Mouse (Mus musculus): ENCODE results near the gene C530025M09Rik.

The C530025M09Rik gene

GRCm38 (mm10) chr2:149830536-149831458 lies at the start of gene C530025M09Rik:
Gene C530025M09Rik (minus strand): TSS chr2:149831213.
- no peak for DNase-seq (ENCODE audit: low read depth)

GRCm38 (mm10) chr2:149877954-149878353 lies 46.9 kb upstream of the C530025M09Rik start:
- DNase-seq (ENCODE audit: low read depth): no peak

GRCm38 (mm10) chr2:149873346-149873745 lies 42.3 kb upstream of the C530025M09Rik start:
- no peak for DNase-seq (ENCODE audit: low read depth)

DNA sequence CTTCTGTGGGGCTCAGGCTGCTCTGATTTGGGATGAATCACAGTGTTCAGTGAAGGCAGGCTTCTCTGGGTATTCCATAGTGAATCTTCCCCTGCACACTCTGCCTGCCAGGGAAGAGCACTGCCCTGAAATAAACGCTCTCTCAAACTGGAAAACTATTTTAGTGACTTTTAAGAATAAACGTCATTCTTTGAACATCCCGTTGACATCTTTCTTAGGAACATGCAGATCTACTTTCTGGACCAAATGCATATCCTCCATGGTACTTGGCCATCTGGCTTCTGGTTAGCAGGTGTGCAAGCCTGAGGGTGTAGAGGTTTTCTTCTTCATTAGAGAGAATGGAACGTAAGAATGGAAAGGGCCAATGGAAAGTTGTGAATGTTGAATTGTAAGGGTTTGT lies 41.5 kb upstream of the C530025M09Rik start:
- DNase-seq (ENCODE audit: low read depth): no peak

- no peak for DNase-seq (ENCODE audit: low read depth)
These were observed 39.5 kb upstream of the C530025M09Rik start for GRCm38 (mm10) chr2:149870496-149870895.

GRCm38 (mm10) chr2:149865914-149866435 lies 35.0 kb upstream of the C530025M09Rik start:
- no peak for DNase-seq (ENCODE audit: low read depth)

GRCm38 (mm10) chr2:149861002-149861401 lies 30.0 kb upstream of the C530025M09Rik start:
- no peak for DNase-seq (ENCODE audit: low read depth)

DNA sequence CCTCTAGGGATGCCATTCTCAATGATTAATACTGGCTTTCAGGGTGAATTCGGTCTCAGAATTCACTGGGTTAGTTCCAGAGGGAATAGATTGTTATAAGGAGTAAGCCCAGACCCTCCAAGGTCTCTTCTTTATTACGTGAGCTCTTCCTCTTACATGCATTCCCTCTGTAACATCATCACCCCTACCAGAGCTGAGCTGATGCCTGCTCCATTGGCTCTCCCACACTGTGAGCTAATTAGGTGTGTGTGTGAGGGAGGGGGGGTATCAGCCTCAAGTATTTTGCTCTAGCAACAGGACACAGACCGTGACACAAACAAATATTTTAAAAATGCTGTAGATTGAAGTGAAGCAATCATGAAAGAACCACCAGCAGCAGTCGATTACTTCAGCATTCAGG lies 17.8 kb upstream of the C530025M09Rik start:
- no peak for DNase-seq (ENCODE audit: low read depth)

DNA sequence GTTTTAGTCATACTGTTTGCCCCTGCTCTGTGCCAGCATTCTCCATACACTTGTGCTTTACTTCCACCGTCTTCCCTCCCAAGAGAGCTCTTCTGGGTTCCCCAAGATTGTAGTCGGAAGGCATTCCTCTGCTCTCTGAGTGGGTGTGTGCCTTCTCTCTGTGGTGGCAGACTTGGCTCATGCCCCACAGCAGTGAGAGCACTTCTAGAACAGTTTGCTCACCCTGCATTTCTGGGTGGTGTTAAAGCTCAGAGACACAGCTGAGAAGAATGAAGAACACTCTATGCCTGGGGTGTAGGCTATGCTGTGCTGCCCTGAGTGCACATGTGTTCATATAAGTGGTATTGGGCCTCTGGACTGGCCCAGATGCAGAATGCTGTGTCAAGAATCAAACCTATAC lies 13.6 kb upstream of the C530025M09Rik start:
- DNase-seq (ENCODE audit: low read depth): no peak

GRCm38 (mm10) chr2:149839666-149840065 lies 8.7 kb upstream of the C530025M09Rik start:
- DNase-seq (ENCODE audit: low read depth): no peak

GRCm38 (mm10) chr2:149836471-149837135 lies 5.6 kb upstream of the C530025M09Rik start:
- DNase-seq (ENCODE audit: low read depth): no peak

- DNase-seq (ENCODE audit: low read depth): no peak
These were observed 4.1 kb upstream of the C530025M09Rik start for GRCm38 (mm10) chr2:149835091-149835490.

GRCm38 (mm10) chr2:149832301-149832700 lies 1.3 kb upstream of the C530025M09Rik start:
- DNase-seq (ENCODE audit: low read depth): no peak

GRCm38 (mm10) chr2:149831459-149832245 lies 639 bp upstream of the C530025M09Rik start:
- no peak for DNase-seq (ENCODE audit: low read depth)

GRCm38 (mm10) chr2:149829955-149830535 lies 968 bp downstream of the C530025M09Rik start:
- no peak for DNase-seq (ENCODE audit: low read depth)

- DNase-seq (ENCODE audit: low read depth): no peak
These were observed 2.1 kb downstream of the C530025M09Rik start, which contains the start of gene Syndig1 for GRCm38 (mm10) chr2:149828911-149829310. Gene Syndig1 (plus strand): TSS chr2:149829211.

DNA sequence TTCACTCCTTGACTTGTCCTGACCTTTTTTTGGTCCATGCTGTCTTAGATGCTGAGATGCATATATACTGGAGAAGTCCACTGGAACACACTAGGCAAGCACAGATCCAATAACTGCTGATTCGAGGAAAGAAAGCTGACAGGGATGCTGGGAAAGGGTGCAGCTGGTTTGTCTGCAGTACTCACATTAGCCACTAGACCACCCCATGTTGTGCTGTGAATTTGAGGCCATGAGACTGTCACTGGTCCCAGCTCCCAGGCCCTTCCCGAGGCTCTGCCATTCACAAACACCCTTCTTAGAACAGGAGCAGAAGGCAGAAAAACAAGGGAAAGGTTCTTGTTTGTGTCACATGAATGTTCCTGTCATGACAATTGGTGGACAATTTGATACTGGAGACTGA lies 10.8 kb downstream of the C530025M09Rik start:
- no peak for DNase-seq (ENCODE audit: low read depth)

- DNase-seq (ENCODE audit: low read depth): no peak
These were observed 11.3 kb downstream of the C530025M09Rik start for GRCm38 (mm10) chr2:149819751-149820150.

- DNase-seq (ENCODE audit: low read depth): no peak
These were observed 12.6 kb downstream of the C530025M09Rik start for GRCm38 (mm10) chr2:149818395-149818794.

GRCm38 (mm10) chr2:149812899-149813298 lies 18.1 kb downstream of the C530025M09Rik start:
- no peak for DNase-seq (ENCODE audit: low read depth)

GRCm38 (mm10) chr2:149805256-149805655 lies 25.8 kb downstream of the C530025M09Rik start:
- DNase-seq (ENCODE audit: low read depth): no peak
